Mouse (Mus musculus) urinary bladder, postnatal 4 days (tissue): ENCODE measurements around the gene Hnrnpll.
"Not testable (repeated sequence)": the region's sequence is repeated elsewhere in the genome, so short reads cannot be mapped to it uniquely, and the experiment has no call there.

Source experiments
- DNase-seq, 2 experiments: peaks; one replicate each; pipeline ENCODE4 v3.0.0; 2021 to 2022; ENCODE audit warnings: low spot score in 2 of 2

The Hnrnpll gene

DNA sequence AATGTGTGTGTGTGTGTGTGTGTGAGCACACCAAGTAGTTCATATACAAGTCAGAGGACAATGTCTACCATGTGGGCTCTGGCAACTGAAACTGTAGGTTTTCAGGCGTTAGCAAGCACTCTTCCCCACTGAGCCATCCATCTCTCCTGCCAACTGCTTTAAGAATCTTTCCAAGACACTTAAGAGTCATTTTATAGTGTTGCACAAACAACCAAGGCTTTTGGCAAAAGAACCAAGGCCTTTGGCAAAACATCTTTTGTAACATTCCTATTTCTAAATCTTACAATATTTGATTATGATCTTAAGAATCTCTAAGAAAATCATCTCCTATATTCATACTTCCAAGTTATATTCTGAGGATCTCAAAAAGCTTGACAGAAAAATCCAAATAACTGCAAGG lies 2.4 kb downstream of the Hnrnpll start:
- no peak for DNase-seq

DNA sequence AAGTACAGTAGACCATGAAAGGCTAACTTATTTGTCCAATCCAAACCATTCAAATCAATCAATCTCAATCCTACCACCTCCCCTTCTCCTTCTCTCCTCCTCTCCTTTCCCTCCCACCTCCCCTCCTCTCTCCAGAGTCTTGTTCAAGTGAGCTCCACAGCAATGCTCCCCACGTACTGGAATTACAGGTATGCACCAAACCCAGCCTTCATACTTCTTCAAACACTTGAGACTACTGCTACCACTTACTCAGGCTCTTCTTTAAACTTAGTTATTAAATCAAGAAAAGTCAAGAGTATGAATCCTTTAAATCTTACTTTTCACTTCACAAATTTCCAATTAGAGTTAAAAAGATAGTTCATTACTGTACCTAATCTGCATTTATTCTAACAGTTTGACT lies 3.6 kb downstream of the Hnrnpll start:
- DNase-seq, result no peak

DNA sequence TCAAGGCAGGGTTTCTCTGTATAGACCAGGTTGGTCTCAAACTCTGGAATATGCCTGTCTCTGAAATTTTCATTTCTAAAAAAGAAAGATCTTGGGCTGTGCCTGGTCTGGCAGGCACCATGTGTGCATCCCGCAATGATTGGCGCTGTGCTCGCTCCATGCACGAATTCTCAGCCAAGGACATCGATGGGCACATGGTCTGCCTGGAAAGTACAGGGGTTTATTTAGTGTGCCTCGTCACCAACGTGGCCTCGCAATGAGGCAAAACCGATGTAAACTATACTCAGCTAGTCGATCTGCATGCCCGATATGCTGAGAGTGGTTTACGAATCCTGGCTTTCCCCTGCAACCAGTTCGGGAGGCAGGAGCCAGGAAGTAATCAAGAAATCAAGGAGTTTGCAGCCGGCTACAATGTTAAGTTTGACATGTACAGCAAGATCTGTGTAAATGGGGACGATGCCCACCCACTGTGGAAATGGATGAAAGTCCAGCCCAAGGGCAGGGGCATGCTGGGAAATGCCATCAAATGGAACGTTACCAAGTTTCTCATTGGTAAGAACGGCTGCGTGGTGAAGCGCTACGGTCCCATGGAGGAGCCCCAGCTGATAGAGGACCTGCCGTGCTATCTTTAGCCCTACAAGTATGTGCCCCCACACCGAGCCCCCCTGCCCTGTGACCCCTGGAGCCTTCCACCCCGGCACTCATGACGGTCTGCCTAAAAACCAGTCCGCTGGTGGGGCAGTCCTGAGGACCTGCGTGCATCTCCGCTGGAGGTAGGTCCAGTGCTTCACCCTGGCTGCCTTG lies 8.0 kb downstream of the Hnrnpll start:
- DNase-seq, result no peak

DNA sequence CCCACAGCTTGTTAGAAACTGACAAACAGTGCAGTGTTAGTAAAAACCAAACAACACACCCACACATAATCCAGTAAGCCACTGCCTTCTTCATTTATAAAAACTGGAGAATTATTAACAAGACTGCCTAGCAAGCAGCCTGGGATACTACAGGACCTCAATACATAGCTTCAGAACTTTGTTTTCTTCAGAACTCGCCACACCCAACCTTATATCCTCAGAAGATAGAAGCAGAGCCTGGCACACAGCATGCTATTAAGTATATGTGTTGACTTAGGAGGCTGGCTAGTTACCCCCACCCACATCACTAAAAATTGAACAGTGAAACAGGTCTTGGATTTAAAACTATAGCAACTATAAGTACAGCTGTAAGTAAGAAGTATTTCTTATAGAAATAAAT lies 10.5 kb downstream of the Hnrnpll start:
- DNase-seq, result no peak

DNA sequence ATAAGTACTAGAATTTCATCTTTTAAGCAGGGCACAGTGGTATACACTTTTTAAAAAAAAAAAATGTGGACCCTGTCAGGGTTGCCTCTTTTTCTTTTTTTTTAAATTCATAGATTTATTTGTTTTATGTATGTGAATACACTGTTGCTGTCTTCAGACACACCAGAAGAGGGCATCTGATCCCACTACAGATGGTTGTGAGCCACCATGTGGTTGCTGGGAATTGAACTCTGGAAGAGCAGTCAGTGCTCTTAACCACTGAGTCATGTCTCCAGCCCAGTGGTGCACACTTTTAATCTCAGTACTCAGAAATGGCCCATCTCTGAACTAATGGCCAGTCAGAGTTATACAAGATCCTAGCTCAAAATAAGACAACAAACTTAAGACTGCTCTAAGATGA lies 12.8 kb downstream of the Hnrnpll start:
- not testable (repeated sequence) for DNase-seq

DNA sequence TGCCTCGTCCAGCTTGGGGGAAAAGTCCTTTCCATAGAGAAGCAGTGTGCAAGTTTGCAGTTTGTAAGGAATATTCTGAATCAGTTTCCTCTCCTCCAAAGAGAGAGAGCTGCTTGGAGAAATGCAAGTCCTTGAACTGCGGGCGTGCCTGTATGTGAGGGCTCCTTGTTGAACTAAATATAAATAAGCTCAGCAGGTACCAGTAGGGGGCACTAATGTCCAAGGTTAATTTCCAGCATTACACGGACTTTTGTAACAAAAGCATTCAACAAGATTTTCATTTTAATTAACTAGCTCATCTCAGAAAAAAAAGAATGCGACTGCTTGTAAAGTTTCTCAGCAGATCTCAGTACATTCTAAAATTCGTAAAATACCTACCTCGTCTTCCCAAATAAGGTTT lies 13.9 kb downstream of the Hnrnpll start:
- DNase-seq, result no peak

DNA sequence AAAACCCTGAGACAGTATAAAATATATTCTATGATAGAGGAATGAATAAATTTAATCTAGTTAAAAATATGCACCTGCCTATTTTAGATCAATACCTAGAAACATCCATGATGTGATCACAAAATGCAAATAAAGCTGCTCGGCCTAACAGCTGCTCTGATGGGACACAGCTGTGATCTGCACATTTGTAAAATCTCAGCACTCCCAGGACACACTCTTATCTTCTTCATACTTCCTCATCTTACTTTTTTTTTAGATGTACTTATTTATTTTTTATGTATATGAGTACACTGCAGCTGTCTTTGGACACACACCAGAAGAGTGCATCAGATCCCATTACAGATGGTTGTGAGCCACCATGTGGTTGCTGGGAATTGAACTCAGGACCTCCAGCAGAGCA lies 20.4 kb downstream of the Hnrnpll start:
- DNase-seq, result no peak

DNA sequence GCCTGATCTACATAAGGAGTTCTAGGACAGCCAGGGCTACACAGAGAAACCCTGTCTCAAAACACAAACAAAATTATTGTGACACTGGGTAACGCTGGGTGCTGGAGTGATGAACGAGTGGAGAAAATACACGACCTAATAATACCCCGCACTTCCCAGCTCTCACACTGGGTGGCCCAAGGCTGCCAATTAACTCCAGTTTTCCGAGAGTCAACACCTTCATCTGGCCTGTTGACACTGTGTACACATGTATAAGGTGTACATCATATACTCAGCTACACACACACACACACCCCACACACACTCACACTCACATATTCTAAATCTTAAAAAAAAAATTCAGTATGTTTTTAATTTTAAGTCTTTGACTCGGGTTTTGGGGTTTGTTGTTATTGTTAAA lies 33.5 kb downstream of the Hnrnpll start:
- DNase-seq, result no peak

DNA sequence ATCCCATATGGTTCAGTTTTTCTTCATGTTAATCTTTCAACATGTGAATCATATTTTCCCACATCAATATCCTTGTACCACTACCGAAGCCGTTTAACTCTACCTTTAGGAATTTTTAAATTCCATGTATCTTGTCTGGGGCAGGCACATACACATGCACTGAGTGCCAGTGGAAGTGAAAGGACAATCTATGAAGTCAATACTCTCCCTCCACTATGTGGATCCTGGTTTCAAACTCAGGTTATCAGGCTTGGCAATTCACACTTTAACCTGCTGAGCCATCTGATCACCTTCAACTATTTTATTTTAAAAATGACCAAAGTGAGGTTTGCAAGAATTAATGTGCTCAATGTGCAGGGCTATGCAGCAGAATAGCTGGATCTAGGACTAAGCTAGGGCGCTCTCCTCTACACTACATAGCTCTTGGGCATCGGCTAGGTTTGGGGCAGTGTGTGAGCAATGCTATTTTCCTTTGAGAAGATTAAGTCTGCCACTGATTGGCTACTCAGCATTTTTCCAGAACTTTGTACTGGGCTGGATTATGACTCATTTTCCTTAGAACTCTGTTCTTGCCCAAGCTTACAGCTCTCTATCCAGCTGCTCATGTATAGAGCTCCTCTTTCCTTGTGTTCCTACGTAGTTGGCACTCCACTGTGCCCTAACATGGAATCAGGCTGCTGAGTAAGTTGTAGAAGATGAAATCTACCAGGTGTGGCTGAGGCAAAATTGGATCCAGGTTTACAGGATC lies 35.8 kb downstream of the Hnrnpll start:
- DNase-seq, result no peak

DNA sequence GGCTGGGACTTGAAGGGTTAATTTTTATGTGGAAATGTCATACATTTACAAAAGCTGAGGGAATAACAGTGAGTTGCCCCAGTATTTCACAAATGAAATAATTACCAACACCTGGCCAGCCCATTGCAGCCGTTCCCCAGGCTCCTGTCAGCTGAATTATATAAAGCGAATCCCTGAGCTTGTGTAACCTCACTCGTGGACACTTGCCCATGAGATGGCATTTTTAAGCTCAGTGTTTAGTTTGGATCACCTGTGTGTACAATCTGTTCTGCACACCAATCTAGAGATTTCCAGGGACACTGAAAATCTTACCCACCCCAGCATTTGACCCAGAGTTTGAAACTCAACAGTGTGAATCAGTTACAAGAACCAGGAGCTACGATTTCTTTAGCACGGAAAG lies 40.0 kb downstream of the Hnrnpll start:
- no peak for DNase-seq

DNA sequence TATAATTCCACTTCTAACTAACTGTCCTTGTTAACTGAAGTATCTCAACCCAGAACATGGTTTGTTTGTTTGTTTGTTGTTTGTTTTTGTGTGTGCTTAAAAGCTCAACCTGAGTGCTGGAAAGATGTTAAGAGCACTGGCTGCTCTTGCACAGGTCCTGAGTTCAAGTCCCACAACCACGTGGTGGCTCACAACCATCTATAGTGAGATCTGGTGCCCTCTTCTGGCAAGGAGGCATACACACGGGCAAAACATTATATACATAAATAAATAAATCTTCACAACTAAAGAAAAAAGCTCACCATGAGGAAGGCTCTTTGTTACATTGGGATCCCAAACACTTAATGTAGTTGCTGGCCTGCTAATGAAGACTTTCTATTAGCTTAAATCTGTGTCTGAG lies 41.6 kb downstream of the Hnrnpll start:
- DNase-seq, result no peak

DNA sequence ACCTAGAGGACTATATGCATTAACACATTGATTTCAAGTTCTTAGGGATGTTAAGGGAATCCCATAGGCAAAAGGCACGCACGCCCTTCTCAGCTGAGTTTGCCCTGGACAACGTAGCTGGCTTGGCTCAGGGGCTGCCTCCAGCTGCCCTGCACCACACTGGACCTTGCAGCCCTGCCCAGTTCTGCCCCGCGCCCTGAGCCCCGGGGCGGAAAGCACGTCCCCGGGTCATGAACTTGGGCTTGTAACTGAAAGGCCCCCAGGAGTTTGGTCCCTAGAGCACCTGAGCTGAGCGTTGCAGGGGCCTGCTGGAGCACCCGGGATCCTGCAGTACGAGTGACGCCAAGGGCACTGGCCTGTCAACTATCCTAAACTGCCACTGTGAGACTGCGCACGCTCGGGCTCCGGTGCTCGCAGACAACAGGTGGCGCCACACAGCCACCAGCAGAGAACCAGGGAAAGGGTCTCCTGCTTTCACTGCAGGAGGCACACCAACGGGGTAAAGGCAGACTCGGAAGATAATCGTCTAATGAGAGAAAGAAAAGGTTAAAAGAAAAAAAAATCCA lies 43.1 kb downstream of the Hnrnpll start:
- DNase-seq, result no peak

DNA sequence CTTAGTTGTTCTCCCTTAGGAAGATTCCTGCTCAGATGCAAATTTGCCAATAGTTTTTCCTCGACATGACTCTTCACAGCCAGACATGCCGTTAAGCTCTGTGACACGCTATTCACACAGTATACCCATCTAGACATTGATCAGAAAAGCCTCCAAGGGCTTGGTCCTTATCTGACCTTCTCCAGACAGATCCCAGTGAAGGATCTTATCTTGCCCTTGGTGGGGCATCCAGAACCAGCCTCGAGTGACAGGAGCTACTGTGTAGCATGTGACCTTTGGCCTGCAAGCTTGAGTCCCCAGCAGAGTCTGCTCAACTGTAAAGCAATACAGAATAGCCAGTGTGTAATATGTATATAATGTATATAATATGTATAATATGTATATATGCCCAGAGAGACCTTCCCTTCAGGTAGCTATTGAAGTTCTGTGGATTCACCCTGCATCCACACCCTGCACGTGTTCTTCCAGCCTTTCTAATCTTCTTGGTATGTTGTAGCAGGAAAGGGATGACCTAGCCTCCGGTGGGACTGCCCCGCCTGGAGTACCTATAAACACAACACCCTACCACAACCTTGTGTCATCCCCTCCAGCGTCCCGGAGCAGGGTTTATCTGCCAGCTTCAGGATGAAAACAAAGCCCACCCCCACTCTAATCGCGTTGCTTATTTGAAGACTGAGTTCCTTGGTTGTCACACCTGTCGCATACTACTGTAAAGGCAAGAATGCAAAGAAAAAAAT lies 43.7 kb downstream of the Hnrnpll start:
- no peak for DNase-seq

DNA sequence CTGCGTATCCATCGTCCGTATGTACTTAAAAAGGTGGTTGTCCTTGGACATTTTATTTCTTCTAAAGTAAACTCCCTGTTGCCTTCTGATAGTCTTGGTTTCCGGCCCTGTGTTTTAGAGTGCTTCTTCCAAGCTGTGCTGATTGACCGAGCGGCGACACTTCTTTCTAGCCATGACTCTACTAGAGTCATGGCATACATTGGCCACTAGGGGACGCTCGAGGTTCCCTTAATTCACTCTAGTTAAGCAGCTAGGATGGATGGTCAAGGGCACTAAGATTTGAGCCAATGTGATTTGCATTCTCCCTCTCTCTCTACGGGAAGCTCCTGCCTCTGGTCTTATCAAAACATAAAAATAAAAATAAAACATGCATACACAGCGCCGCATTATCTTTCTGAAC lies 44.7 kb downstream of the Hnrnpll start:
- DNase-seq, result no peak

DNA sequence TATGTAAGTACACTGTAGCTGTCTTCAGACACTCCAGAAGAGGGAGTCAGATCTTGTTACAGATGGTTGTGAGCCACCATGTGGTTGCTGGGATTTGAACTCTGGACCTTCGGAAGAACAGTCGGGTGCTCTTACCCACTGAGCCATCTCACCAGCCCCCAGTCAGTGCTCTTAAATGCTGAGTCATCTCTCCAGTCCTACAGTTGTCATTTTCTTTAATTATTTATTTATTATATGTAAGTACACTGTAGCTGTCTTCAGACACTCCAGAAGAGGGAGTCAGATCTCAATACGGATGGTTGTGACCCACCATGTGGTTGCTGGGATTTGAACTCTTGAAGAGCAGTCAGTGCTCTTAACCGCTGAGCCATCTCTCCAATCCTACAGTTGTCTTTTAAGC lies 45.7 kb downstream of the Hnrnpll start:
- DNase-seq, result not testable (repeated sequence)

DNA sequence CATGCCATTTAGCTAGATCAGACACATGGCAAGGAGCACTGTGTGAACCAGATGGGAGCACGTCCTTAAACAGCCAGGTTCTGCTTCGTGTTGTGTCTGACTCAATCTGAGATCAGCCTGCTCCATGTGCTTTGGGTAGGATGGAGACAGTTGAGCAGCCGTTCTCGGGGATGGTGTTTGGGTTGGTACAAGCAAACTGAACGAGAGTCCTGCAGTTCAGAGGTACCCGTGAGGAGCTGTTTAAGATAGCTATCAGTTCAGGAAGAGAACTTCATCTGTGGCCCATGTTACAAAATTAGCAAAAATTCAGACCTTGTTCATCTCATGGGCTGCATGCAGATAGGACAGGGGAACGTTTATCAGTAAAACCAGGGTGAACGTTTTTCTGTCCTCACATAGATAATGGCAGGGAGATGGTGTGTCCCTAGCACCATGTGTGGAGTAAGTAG lies 47.7 kb downstream of the Hnrnpll start:
- DNase-seq, result no peak

DNA sequence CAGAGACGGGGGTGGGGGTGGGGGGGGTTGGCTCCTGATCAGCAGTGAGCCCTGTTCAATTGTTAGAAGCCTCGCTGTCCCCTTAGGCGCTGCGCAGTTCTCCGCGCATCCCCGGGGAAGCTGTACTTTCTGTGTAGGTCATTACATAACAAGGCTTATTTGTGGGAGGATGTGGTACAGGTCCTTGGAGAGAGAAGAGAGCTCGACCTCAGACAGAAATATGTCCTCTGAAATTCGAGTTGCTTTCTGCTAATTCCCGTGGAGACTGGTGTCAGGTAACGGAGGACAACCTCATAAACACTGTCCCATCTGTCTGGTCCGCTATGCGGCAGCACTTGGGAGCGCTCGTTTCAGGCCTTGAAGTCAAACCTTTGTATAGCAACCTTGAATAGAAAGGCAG lies 52.2 kb downstream of the Hnrnpll start:
- no peak for DNase-seq

DNA sequence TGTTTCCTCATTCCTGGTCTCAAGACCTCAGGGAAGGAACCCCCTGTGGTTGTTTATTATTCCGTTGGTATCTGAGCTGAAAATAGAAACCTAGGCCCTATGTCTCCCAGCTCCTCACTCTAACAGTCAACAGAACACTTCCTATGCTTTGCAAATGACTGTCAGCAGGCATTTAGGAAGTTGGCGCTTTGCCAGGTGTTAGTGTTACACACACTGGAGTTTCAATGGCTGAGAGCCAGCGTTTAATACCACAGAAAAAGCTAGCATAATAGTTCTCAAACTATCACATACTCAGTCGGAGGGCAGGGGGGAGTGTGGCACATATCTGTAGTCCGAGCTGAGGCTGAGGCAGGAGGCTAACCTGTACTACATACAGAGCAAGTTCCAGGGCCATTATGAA lies 53.3 kb downstream of the Hnrnpll start:
- peak in 1 of 2 experiments; percentile 67 for DNase-seq

DNA sequence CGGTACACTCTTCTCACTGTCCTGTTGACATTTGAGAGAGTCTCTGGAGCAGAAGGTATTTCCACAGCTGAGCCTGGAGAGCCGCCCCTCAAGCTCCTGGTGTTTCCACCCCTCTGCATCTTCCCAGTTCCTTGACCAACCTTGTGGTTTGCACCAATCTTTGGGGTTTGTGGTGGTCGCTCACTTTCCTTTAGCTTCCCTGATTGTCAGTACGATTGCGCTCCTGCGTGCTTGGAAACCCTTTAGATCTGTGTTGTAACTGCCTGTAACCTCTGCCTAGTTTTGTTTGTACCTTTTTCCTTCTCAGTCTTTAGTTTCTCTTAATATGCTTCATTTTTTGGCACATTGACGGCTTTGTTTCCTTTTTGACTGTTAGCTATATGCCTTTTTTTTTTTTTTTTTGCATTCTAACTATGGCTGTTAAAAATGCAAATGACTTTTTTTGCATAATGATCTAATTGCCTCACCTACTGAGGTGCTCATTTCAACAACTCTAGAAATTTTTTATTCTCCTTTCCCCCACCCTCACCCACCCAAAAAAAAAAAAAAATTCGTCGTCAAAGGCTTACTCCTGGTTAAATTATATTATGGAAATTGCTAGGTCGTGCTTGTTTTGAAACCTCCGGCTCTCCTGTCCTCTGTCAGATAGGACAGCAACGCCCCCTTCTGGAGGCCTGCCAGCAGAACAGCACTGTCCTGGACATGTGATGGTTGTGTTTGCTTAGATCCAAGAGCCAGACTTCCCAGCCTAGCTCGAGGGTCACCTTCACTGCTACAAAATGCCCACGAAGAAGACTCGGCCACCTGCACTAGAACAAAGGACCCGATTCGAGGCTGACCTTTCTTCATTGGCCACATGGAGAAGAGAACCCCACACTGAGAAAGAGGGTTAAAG lies 57.5 kb downstream of the Hnrnpll start:
- DNase-seq, result peak; percentile 58 to 81

DNA sequence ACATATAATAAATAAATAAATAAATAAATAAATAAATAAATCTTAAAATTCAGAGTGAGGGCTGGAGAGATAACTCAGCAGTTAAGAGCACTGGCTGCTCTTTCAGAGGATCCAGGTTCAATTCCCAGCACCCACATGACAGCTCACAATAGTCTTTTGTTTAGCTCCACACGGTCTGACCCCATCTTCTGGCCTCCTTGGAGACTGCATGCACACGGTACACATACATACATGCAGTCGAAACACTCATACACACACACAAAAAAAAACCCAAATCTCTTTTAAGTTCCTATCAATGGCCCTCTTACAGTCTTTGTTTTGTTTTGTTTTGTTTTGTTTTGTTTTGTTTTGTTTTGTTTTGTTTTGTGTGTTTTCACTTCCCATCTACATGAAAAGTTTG lies 58.3 kb downstream of the Hnrnpll start:
- not testable (repeated sequence) for DNase-seq

DNA sequence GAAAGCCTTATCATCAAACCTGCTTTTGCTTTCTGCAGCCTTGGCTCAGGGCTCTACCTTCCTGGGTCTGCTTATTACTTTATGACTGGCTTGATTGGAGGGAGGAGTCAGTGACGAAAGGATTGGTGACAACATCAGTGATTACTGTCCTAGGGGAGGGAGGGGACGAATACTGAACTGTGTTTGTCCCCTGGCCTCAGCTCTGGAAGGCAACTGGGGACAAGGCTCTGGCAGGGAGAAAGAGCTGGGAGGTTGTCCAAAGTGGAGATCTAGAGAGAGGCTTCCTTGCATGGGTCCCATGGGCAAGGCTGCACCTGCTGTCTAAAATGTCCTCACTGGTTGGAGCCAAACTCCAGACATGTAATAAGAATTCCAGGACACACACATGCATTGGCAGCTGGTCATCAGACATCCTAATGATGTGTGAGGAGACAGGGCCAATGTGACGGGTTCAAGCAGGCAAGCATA lies 59.7 kb downstream of the Hnrnpll start:
- no peak for DNase-seq
